Mouse (Mus musculus) small intestine, adult 2 months (tissue): ENCODE data around the gene Slc22a2.

ENCODE experiments used
- CTCF ChIP-seq: fragments of 200-500 bp; IDR thresholded peaks from 2 replicates; pipeline ENCODE4 v1.5.1; 2012; ENCODE audit warnings: low read depth, mild to moderate bottlenecking, control low read depth, inconsistent platforms, low read length, moderate library complexity, mixed read lengths; ENCODE audit not compliant: insufficient replicate concordance, insufficient read length; ENCODE audit errors: extremely low read depth
- POLR2A ChIP-seq: fragments of 200-500 bp; IDR thresholded peaks from 2 replicates; pipeline ENCODE4 v1.6.1; 2012; ENCODE audit warnings: low read depth, mild to moderate bottlenecking, control low read depth, inconsistent platforms, low read length, moderate library complexity

GRCm38 (mm10) chr17:12669363-12669679, 85.4 kb downstream of the Slc22a2 start:
- TF ChIP-seq CTCF (no peak), POLR2A (no peak)
